Mouse (Mus musculus) monocyte, adult 2 months (primary cell): Measurements from ENCODE around the gene Osbpl11.

ENCODE experiments used
- DNase-seq, 2 experiments: peaks; one replicate each; pipeline ENCODE4 v3.0.0; 2022; ENCODE audit warnings: low spot score in 2 of 2, low read depth in 1 of 2

The Osbpl11 gene

DNA sequence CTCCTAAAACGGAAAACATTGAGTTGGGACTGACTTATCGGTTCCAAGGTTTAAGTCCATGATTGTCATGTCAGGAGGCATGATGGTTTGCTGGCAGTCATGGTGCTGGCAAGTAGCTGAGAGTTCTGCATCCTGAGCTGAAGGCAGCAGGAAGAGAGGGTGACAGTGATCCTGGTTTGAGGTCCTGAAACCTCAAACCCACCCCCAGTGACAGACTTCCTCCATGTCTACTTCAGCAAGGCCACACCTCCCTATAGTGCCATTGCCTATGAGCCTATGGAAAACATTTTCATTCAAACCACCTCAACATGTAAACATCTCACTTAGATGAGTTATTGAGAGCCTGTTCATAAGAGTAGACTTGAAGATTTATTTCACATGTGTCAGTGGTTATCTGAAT is 54.4 kb downstream of the Osbpl11 start:
- DNase-seq, result no peak

DNA sequence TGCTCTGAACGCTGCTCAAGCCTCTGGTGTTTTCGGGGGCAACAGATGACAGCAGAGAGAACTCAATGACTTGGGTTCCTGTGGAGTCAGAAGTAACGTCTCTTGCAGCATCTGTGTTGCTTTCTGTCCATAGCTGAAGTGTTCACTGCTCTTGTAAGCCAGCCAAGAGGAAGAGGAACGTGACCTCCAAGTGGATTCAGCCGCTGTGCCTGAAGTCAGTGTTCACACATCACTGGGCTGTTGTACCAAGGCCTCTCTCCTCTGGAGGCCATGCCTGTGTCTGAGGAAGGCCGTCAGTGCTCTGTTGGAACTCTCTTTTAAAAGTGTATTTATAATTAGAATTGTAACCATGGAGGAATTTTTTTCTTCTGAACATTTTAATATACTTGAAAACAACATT is 57.2 kb downstream of the Osbpl11 start:
- DNase-seq, result no peak

DNA sequence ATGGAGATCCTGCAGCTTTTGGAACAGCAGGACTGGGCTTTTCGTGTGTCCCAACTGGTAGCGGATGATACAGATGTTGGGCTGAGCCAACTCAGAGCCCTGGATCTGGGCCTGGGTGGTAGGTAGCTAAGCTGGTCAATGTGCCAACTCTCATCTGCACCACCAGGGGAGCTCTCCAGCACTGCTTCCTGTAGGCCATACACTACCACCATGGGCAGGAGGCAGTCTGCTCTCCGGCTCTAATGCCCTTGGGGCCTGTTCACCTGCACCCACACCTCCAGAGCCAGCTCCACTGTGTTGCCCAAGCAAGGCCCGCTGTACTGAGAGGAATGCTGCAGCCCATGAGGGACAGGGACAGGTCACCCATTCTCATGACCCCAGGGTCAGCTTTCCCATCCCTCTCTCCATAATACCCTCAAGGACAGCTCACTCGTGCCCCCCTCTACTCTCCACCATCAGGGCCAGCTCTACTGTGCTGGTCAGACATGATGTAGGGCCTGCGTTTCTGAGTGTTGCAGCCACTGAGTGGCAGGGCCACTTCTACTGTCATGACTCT is 59.3 kb downstream of the Osbpl11 start:
- no peak for DNase-seq

DNA sequence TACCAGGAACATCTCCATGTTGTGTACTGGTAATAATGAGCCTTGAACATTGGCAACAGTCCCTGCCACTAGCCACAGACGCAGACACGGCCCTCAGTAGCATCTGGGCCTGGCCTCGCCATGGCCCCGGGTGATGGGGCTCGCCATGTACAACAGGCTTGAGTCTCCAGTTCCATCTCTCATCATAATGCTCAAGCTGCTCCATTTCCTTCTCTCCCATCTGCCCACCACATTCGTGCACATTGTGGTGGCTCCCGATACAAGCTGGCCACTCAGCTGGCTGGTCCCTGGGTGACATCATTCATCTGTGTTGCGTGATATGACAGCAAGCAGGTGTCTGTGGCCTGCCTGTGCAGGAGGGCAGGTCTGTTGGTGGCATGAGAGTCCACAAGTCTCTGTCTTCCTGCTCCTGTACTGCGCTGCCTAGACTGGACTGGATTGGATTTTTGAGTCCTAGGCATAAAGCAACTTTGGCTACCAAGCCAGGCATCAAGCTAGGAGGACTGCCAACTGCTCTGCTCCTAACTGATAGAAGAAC is 60.1 kb downstream of the Osbpl11 start:
- DNase-seq, result no peak

DNA sequence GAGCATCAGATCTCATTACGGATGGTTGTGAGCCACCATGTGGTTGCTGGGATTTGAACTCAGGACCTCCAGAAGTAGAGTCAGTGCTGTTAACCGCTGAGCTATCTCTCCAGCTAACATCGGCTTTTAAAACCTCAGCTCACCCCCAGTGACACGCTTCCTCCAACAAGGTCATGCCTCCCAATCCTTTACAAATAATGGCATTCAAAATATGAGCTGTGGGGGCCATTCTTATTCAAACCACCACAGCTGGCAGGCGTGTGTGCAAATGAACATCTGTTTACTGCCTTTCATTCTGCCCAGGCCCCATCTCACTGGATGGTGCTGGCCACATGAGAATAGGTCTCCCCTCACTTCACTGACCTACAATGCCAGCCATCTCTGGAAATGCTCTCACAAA is 61.7 kb downstream of the Osbpl11 start:
- DNase-seq, result no peak

DNA sequence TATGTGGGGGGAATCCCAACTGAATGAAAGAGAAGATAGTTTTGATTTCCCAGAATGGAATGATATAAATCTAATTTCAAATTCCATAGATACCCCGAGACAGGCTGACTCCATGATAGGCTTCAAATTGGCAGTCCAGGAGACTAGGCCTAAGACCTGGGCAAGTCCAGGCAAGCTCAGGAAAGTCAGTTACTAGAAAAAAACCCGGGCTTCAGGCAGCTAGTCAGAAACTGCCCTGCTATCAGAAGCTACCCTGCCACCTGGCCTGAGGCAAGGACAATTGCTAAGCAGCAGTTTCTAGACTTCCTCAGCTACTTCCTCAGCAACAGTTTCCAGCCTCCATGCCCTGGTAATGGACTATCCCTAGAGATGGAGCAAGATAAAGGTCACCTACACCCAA is 62.1 kb downstream of the Osbpl11 start:
- no peak for DNase-seq

DNA sequence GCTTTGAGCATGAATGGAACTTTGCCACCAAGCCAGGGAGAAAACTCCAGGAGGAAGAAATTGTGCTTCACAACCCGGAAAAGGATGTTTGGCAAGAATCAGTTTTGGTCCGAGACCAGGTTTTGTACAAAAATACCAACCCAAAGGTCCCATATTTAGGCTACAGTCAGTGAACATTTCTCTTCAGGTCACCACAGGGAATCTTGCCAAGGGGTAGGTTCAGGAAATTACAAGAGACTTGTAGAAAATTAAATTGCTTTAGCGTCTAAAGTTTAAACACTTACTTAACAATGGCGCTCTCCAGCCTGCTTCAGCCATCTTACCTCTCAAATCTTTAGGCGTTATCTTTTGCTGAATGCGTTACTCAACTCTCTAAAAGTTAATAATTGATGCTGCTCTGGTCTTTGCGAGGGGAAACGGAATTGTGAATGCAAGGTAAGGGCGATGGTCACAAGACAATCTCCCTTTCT is 65.8 kb downstream of the Osbpl11 start:
- DNase-seq, result no peak

DNA sequence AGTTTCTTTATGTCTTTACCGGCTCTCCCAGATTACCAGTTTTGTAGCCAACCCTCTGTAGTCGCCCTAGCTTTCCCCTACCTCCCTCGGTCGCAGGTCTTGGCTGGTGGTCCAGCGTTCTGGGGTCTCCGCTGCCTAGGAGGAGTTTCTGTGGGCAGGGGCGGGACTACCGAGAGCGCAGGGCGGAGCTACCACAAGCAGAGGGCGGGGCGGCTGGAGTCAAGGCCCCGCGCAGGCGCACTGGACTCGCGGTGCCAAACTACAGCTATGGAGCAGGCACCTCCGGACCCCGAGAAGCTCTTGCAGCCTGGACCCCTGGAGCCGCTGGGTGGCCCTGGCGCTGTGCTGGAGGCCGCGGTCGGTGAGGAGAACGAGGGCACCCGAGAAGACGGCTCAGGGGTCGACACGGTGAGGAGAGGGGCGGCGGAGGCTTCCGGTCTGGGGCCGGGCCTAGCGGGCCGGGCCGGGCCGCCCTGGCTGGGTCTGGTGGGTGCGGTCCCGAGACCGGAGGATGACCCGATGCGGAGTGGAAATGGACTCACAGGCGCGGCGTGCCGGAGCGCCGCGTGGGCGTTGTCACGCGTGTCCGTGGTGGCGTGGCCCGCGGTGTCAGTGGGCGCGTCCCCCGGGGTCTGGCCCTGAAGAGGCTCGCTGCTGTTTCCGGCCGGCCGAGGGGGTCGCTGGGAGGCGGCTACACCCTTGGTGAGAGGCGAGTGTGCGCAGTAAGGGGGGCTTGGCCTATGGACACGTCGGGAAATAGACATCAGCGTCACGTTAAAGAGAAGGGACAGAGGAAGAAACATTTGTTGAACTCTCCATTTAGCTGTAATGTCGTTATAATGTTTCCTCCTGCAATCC is 66.6 kb downstream of the Osbpl11 start, which contains the start of gene Snx4:
Gene Snx4, plus strand, starts transcription at position 249 of the 858 bp plus-strand sequence.
- DNase-seq, result peak; percentile 71 to 87

DNA sequence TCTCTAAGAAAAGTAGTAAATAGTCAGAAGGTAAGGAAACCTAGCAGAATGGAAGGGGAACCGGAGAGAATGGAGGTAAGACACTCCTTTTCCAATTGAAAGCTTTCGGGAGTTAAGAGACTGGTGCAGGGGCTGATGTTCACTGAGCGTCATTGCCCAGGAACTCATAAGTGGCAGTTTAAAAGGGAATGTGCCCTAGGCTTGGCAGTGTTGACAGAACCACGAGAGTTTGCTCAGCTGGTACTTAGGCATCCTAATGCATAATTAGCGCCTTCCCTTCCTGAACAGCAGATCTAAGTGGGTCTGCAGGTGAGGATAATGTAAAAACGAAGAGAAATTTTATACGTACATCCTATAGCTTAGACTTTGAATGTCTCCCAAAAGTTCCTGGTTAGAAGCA is 70.7 kb downstream of the Osbpl11 start:
- no peak for DNase-seq

DNA sequence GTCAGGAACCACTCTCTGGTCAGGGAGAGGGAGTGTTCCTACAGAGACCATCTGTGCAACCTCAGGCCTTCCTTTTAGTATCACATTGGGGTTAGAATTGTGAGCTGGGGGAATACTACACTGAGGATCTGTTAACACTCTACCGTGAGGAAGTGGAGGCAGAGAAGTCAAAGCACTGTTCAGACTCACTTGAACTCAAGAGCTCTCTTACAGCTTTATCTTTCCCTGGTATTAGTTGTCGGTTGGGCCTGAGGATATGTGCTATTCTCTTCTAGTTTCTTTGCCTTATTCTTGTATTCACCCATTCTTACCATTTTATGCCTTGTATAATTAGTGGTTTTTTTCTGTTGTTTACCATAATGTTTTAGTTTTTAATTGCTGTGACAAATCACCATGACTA is 73.7 kb downstream of the Osbpl11 start:
- no peak for DNase-seq

DNA sequence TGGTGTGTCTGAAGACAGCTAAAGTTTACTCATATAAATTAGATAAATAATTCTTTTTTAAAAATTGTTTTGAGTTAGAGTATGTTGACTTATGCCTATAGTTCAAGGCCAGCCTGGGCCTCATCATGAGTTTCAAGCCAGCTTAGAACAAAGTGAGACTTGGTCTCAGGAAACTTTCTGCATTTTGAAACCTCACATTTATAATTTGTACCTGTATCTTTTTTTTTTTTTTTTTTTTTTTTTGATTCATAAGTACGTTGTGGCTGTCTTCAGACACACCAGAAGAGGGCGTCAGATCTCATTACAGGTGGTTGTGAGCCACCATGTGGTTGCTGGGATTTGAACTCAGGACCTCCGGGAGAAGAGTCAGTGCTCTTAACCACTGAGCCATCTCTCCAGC is 75.0 kb downstream of the Osbpl11 start:
- DNase-seq, result no peak

DNA sequence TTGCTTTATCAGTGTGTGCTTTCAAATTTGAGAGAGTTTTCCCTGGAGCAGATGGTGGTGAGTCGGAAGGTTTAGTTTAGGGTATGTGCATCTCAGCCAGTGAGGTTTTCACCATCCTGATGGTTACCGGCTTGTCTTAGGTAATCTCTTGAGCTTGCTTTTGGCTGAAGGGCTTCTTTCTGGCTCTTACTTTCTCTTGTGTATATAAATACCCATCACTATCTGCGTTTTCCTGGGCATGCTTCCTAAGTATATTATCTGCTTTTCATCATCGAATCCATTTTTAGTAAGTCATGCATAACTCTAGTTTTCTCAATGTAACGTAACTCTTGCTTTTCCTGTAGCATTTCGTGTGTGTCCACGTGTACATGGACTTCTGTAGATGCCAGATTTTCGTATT is 76.0 kb downstream of the Osbpl11 start:
- no peak for DNase-seq

DNA sequence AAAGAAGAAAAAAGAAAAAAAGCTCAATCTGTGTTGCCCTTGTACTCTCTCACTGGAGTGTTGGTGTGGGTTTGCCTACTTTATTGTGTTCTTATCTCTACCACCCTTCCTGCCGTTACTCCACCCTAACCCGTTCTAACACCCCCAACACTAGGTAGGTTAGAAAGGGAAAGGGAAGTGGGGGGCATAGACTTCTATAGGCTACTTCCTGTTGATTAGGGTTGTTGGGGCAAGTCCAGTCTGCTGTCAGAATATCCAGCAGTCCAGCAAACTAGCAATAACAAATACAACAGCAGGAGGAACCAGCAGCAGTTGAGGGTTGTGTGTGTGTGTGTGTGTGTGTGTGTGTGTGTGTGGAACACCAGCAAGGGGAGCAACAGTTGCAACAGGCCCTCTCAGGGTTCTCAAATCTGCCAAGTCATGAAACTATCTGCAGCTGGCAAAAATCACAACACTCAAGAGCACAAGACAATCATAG is 76.8 kb downstream of the Osbpl11 start:
- no peak for DNase-seq

DNA sequence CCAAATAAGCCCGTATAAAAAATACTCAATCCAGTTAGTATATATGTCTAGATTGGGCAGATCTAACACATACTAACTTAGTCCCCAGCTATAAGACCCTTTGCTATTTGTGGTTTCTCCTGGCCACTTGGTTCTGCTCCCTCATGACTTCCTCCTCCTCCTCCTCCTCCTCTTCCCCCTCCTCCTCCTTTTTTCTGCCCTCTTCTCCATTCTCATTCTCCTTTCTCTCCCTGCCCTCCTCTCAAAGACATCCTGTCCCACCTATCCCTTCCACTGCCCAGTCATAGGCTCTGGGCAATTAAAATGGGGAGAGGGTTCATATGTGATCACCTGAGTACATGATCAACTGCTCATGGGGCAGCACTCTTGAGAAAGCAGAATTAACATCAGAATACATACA is 77.2 kb downstream of the Osbpl11 start:
- DNase-seq, result no peak

DNA sequence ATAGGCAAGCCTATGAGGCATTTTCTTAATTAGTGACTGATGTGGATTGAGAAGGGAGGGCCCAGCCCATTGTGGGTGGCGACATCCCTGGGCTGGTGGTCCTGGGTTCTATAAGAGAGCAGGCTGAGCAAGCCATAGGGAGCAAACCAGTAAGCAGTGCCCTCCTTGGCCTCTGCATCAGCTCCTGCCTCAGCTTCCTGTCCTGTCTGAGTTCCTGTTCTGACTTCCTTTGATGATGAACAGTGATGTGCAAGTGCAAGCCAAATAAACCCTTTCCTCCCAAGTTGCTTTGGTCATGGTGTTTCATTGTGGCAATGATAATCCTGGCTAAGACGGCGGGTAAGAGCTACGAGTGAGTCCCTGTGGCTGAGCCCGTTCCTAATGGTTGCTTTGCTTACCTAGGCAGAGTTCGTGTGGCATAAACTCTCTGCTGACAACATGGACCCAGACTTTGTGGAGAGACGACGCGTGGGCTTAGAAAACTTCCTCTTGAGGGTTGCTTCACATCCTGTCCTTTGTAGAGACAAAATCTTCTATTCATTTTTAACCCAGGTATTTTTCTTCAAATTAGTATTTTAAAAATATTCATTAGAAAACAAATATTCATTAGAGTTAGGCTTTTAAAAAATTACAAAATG is 82.9 kb downstream of the Osbpl11 start:
- DNase-seq, result no peak

DNA sequence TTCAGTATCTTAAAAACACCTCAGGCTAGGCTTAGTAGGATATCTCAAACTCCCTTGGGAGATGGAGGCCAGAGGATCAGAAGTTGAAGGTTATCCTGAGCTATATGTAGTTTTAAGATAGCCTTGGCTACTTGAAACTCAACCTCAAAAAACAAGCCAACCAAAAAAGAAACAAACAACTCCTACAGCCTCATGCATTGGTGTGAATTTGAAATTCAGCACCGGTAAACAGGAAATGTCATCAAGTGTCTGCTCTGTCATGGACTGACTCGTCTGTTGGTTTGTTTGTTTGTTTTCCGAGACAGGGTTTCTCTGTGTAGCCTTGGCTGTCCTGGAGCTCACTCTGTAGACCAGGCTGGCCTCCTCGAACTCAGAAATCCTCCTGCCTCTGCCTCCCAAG is 87.0 kb downstream of the Osbpl11 start:
- DNase-seq, result no peak

DNA sequence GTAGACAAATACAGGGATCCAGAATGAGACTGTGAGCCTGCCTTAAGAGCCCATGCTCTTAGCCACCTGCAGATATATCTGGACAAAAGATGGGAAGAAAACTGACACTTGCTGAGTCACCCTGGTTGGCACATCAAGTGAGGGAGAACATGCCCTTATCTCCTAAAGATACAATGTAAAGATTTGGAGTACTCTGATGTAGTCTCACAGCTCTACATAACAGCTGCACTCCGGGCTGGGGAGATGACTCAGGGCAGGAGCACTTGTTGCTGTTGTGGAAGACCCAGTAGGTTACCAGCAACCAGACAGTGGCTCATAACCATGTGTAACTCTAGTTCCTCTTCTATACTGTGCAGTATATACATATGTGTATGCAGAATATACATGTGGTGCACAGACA is 98.2 kb downstream of the Osbpl11 start:
- DNase-seq, result no peak

DNA sequence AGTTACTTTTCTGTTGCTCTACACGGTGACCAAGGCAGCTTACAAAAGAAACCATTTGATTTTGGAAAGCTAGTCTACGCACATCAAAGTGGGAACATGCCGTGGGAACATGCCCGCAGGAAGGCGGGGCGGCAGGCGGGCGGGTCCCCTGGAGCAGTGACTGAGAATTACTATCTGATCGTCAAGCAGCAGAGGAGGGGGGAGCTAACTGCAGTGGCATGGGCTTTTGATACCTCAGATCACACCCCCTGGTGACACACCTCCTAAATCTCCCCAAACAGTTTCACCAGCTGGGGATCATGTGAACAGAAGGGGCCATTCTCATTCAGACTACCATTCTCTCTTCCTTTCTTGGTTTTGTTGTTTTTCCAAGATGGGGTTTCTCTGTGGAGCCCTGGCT is 103.7 kb downstream of the Osbpl11 start:
- DNase-seq, result no peak

DNA sequence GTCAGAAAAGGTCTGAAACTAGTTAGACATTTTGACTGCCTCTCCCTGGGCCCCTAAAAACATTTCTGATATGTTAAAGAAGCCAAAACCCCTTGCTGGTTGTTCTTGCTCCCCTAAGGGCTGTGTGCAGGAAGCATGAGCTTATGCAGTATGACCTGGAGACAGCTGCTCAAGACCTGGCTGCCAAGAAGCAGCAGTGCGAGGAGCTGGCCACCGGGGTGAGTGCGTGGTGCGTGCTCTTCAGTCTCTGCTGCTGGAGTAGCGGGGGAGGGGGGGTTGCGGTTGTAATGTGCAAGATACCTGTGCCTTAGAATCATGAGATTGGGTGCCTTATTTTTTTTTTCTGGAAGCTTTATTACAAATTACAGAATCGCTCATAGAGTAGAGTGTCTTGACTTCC is 105.1 kb downstream of the Osbpl11 start:
- DNase-seq, result no peak

DNA sequence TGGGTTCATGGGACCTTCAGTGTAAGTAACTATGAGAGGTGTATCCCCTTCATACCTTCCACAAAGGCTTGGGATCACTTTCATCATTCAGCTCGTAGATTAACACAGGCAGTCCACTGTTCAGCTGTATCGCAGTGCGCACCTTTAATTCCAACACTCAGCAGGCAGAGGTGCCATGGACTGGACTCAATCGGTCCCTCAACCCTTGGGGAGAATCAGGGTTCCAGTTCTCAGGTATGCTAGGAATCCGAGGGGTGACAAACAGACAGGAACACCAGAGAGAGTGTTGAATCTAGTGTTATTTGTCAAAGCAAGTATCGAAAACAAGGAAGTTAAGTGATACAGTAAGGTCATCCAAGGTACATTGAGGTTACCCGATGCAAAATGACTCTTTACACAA is 107.4 kb downstream of the Osbpl11 start:
- DNase-seq, result no peak
